Mouse (Mus musculus) lung, adult 2 months (tissue): Measurements from ENCODE around the gene Col25a1. TPM values are rescaled to one million over a fixed set of nuclear protein-coding genes. Genes with fewer than 3 reads are reported as not detected.

ENCODE experiments used
- DNase-seq: peaks from one replicate; pipeline ENCODE4 v3.0.0; 2022
- H3K4me1 ChIP-seq: fragments of 200-500 bp; 2 replicates; pipeline ENCODE4 v1.6.1; 2011; ENCODE audit warnings: low read length; ENCODE audit not compliant: control insufficient read depth, insufficient read depth
- H3K4me3 ChIP-seq: fragments of 200-500 bp; replicated peaks from 2 replicates; pipeline ENCODE3; 2011; ENCODE audit warnings: low read depth, mild to moderate bottlenecking, control low read depth, low read length; ENCODE audit errors: extremely low read depth
- CTCF ChIP-seq: fragments of 200-500 bp; IDR thresholded peaks from 2 replicates; pipeline ENCODE4 v1.5.1; 2011; ENCODE audit warnings: mild to moderate bottlenecking, low read length, control low read depth; ENCODE audit not compliant: insufficient read depth
- POLR2A ChIP-seq: fragments of 200-500 bp; IDR thresholded peaks from 2 replicates; pipeline ENCODE4 v1.6.1; 2011; ENCODE audit warnings: low read depth, mild to moderate bottlenecking, control low read depth, low read length, borderline replicate concordance; ENCODE audit errors: extremely low read depth
- WGBS: fragments of 180-500 bp; shearing (Covaris S2); methylation state at CpG from one replicate; pipeline ENCODE4 v1.1.7; 2018; 5-methylcytosine and 5-hydroxymethylcytosine counted together
- polyA plus RNA-seq: library from polyadenylated mRNA; depleted of rRNA; stranded (reverse); fragments of >200 nt; gene quantifications from 2 replicates; pipeline ENCODE4 v1.2.3, GENCODE M21; 2012

Col25a1 gene
- polyA plus RNA-seq, 1 experiment: 0.07 TPM

DNA sequence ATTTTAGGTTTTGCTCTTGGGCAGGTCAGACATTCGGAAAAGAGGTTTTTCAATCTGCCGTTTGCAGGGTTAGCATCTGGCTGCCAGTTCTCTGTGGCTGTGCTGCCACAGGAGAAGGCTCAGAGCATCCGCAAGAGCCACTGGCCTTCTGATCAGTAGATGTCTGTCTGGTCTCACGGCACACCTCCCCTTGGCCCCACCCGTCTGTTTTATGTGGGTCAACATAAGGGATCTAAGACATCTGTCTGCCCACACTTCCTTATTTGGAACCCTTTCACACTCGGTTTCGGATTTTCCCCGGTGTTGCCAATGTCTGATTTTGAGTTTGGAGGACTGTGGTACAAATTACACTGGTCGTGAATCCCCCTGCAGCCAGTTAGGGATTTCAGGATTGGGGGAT is 26.8 kb upstream of the Col25a1 start:
- H3K4me1 ChIP-seq: no peaks in the 10 kb centered on the region
- no peak overlapping the region for H3K4me3 ChIP-seq
- TF ChIP-seq CTCF: no peak
- no peak for TF ChIP-seq POLR2A
- 36% methylated on average over 9 of the region's 9 CpGs for WGBS
- no peak for DNase-seq

DNA sequence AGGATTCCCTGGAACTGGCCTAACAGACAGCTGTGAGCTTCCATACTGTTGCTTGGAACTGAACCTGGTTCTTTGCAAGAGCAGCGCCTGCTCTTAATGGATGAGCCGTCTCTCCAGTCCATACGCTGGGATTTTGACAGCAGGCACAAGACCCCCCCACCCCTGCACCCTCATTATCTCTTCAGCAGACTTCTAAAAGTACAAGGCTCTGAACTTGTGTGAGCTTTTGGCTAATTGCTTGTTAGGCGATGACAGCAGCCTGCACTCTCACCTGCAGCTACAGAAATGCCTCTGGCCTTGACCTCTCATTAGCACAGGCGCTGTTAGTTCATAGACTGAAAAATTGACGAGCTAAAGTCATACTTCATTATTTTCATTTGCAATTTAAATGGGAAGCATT is 14.4 kb upstream of the Col25a1 start:
- H3K4me3 ChIP-seq: no peak overlapping the region
- DNase-seq: no peak
- no peak for TF ChIP-seq POLR2A
- TF ChIP-seq CTCF: no peak
- WGBS: 79% methylated on average over 6 of the region's 6 CpGs
- H3K4me1 ChIP-seq: no peaks in the 10 kb centered on the region

DNA sequence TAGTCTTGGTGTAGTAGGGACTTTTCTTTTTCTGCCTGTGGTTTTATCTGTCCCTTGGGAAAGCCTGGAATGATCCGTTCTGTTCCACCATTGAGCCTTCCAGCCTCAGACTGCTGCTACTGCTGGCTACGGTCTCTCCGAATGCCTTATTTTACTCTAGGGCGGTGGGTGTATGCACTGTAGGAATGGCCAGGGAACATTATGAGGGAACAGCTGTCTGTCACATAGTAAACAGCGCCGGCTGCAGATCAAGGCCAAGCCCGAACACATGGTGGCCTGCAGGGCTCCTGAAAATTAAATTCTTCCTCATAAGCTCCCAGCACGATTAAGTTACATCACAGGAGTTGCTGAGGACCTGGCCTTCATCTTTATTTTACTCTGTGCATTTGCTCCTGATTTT is 3.5 kb upstream of the Col25a1 start:
- DNase-seq: no peak
- no peak overlapping the region for H3K4me3 ChIP-seq
- TF ChIP-seq CTCF (no peak), POLR2A (no peak)
- no peaks in the 10 kb centered on the region for H3K4me1 ChIP-seq
- WGBS: 77% methylated on average over 8 of the region's 8 CpGs

GRCm38 (mm10) chr3:130128564-130128963 is 2.7 kb upstream of the Col25a1 start:
- WGBS: 65% methylated on average over 11 of the region's 11 CpGs
- no peak for DNase-seq
- Histone ChIP-seq H3K4me1 (no peaks in the 10 kb centered on the region), H3K4me3 (no peak overlapping the region)
- no peak for TF ChIP-seq POLR2A
- TF ChIP-seq CTCF: no peak

GRCm38 (mm10) chr3:130129635-130130206 is 1.6 kb upstream of the Col25a1 start:
- 42% methylated on average over 10 of the region's 10 CpGs for WGBS
- Histone ChIP-seq H3K4me1 (no peaks in the 10 kb centered on the region), H3K4me3 (no peak overlapping the region)
- DNase-seq: no peak
- peak; percentile 51 for TF ChIP-seq CTCF
- TF ChIP-seq POLR2A: no peak

GRCm38 (mm10) chr3:130137204-130137603 is 5.9 kb downstream of the Col25a1 start:
- no peaks in the 10 kb centered on the region for H3K4me1 ChIP-seq
- no peak for TF ChIP-seq CTCF
- no peak for TF ChIP-seq POLR2A

GRCm38 (mm10) chr3:130137640-130138039 is 6.3 kb downstream of the Col25a1 start:
- no peak overlapping the region for H3K4me3 ChIP-seq
- 26% methylated on average over 3 of the region's 3 CpGs for WGBS

More at GRCm38 (mm10) chr3:130137204-130137603, 5.9 kb downstream of the Col25a1 start:
- H3K4me3 ChIP-seq: no peak overlapping the region
- no peak for DNase-seq

GRCm38 (mm10) chr3:130145874-130146273 is 14.6 kb downstream of the Col25a1 start:
- Histone ChIP-seq H3K4me3 (no peak overlapping the region), H3K4me1 (no peaks in the 10 kb centered on the region)
- no peak for DNase-seq
- TF ChIP-seq CTCF: no peak
- no peak for TF ChIP-seq POLR2A
- 56% methylated on average over 12 of the region's 12 CpGs for WGBS

More at GRCm38 (mm10) chr3:130137640-130138039, 6.3 kb downstream of the Col25a1 start:
- DNase-seq: no peak
- TF ChIP-seq POLR2A: no peak
- TF ChIP-seq CTCF: no peak
- no peaks in the 10 kb centered on the region for H3K4me1 ChIP-seq

DNA sequence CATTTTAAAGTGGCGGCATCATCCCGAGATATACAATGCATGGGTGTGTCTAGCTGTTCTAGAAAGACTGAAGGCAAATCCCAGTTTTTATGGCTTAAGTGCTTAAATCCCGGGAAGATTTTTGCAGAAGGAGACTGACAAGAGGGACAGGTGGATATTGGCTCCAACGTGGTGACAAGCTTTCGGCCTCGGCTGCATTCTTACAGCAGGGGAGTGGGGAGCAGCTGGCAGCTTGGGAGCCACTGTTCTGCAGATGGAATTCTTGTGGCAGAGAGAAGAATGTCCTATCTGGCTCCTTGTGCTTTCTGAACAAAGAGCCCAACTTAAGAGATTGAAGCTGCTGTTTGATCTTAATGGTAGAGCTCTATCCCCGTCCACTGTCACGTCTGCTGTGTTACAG is 16.5 kb downstream of the Col25a1 start:
- H3K4me3 ChIP-seq: no peak overlapping the region
- WGBS: 67% methylated on average over 8 of the region's 8 CpGs
- no peak for TF ChIP-seq POLR2A
- TF ChIP-seq CTCF: no peak
- no peaks in the 10 kb centered on the region for H3K4me1 ChIP-seq
- DNase-seq: no peak

- DNase-seq: no peak
- 60% methylated on average over 1 of the region's 1 CpGs for whole genome bisulfite sequencing
- H3K4me1 ChIP-seq: no peaks in the 10 kb centered on the region
- TF ChIP-seq CTCF: no peak
- TF ChIP-seq POLR2A: no peak
- H3K4me3 ChIP-seq: no peak overlapping the region
These were observed 17.9 kb downstream of the Col25a1 start for GRCm38 (mm10) chr3:130149180-130149579.

GRCm38 (mm10) chr3:130153117-130153516 is 21.8 kb downstream of the Col25a1 start:
- H3K4me1 ChIP-seq: no peaks in the 10 kb centered on the region
- DNase-seq: no peak
- no peak for TF ChIP-seq CTCF
- no peak for TF ChIP-seq POLR2A
- WGBS: 75% methylated on average over 3 of the region's 3 CpGs
- H3K4me3 ChIP-seq: no peak overlapping the region
